Mouse (Mus musculus): ENCODE results near the gene Khk.

Gene Khk

DNA sequence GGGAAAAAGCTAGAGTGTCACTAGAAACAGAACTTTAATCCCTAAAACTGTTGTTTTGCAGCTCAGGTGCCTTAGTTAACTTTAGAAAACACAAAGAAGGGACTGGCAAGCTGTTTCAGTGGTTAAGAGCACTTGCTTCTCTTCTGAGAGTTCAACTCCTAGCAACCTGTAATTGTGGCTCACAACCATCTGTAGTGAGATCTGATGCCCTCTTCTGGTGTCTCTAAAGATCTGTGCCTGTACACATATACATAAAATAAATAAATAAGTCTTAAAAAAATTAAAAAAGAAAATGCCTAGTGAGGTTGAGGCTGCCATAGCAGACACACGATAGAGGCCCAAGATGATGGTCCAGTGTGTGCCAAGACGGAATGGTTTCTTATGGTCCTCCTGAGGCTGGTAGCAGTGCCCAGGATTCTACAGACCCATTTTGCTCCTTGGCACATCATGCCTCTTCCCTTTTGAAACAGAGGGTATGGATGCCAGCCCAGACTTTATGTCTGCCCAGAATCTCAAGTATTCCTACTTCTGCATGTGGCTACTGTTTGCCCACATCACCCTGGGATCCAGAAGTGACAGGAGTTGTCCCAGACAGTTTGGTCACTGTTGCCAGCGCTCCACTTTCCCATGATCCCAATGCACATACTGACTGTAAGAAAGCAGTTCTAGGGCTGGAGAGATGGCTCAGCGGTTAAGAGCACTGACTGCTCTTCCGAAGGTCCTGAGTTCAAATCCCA, 13.7 kb downstream of the Khk start:
- DNase-seq (ENCODE audit: low spot score), result no peak

DNA sequence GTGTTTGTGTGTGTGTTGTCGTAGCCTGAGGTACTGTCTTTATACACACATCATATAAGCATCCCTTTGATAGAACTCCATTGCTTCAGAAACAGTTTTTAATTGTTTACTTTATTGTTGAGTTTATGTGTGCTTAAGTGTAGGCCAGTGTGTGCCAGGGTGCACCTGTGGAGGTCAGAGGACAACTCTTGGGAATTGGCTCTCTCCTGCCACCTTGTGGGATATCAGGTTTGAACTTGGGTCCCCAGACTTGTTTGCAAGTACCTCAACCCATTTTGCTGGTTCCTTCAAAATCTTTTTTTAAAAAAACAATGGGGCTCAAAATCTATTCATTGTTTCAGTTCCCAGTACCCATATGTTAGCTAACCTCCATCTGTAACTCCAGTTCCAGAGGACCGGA, 21.8 kb downstream of the Khk start:
- DNase-seq (ENCODE audit: low spot score), result no peak

DNA sequence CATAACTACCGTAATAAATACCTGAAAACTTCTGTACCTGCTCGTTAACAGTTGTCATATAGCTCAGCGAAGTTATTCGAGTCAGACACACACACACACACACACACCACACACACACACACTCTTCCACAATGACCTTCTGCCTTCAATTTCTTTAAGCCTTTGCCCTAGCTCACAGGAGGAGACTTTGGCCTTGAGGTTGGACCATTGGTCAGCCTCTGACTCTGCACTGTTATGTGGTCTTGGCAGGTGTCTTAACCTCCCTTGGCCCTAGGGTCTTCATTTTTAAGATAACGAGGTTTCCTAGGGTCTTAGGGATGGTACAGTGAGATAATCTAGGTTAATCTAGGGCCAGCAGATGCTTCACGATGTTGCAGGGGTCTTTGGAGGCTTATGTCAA, 23.1 kb downstream of the Khk start:
- DNase-seq (ENCODE audit: low spot score), result no peak

DNA sequence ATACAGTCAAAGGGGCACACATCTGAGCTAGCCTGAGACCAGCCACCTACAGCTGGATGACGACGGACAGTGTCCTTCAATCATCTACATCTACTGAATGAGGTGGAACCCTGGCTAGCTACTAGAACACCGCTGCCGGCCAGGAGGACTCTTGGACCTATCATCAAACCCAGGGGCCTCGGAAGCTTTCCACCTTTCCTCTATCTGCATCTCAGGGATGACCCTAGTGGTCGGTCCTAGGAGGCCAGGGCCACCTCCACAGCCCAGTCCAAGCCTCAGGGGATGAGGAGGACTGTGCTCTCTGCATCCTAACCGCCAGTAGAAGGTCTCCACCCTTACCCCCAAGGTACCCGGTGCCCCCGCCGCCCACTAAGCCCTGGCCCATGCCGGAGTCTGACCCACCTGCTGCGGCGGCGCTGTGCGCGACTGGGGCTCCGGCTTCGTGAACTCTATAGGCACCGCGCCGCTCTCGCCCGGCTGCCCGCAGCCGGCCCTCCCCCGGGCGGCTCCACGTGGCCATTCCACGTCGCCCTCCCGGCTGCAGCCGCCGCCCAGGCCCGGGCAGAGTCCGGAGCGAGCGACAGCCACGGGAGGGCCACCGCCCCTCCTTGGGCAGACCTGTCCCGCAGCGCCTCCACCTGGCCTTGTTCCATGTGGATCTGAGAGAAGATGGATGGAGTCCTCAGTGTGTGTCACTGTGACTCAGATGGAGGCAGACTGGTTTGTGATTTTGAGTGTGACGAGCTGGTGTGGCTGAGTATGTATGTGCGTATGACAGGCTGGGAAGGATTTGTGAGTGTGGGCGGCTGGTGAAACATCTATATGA, 23.9 kb downstream of the Khk start, which contains the start of gene Cgref1:
Cgref1 (minus strand) TSS at position 636 of the 826 bp plus-strand sequence.
- DNase-seq (ENCODE audit: low spot score), result no peak

DNA sequence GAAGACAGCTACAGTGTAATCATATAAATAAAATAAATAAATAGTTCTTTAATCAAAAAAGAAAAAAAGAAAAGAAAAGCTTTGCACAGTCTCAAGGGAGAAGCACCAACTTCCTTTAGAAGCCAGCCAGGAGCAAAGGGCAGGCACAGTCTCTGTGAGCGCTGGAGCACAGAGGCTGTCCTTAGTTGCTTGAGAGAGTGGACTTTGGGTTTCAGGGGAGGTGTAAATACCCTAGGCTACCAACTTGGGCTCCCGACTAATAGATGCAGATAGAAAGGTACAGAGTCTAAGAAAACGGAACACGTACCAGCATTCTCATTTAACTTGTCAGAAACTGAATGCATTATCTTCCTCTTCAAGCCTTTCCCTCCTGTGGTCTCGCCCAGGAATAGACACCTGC, 27.4 kb downstream of the Khk start:
- no peak for DNase-seq (ENCODE audit: low spot score)

DNA sequence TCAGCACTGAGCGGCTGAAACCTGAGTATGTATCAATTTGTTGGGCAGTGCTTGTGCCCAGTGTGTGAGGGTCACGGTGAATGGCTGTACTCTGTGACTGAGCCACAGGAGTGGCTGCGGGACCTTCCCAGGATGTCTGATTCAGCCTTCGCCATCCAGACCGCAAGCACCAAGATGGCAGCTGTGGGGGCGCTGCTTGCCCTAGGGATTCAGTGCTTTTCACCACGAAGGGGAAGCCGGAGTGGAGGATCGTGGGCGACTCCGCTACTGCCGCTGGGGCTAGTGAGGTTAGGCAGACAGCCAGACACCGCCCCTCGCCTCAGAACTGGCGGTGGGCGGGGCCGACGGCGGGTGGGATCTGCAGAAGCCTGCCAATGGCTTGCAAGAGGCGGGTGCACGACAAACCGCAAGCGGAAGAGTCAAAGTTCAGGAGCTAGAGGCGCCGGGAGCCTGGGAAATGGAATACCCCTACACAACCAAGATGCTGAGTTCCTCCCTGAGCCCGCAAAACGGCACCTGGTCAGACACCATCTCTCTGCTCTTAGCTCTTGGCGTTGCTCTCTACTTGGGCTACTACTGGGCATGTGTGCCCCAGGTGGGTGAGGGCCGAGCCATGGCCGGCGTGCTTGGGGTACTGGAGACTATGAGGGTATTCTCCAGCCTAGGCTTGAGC, 28.6 kb downstream of the Khk start:
- DNase-seq (ENCODE audit: low spot score), result peak; percentile 69

DNA sequence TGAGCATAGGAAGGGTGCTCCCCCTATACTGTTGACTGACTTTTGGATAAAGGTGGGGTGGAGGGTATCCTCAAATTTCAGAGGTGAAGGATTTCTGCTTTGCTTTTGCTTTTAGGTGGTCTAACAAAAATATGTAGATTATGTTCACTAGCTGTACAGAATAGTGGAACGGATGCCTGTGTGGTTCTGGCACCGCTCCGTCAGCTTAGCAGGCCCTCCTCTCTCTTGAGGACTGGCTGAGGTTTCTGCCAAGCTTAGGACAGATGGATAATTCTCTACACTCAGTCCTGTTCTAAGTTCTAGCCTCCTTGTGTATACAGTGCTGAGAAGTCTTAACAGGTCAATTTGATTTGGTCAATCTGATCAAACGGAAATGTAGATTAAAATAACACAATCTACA, 29.2 kb downstream of the Khk start:
- DNase-seq (ENCODE audit: low spot score), result no peak

DNA sequence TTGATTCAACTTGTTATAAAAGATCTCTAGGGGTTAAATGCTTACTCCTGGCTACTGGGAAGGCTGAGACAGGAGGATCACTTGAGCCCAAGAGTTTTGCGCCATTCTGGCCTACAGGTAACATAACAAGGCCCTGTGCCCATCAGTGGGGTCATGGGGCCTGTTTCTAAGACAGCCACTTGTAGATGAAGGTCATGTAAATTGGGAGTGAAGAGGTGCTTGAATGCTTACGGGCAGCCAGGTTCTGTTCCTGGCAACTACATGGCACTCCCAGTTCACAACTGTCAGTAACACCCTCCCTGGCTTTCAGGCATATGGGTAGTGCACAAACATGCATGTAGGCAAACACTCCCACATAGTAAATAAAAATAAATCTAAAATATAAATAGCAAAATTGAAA, 29.7 kb downstream of the Khk start:
- no peak for DNase-seq (ENCODE audit: low spot score)

DNA sequence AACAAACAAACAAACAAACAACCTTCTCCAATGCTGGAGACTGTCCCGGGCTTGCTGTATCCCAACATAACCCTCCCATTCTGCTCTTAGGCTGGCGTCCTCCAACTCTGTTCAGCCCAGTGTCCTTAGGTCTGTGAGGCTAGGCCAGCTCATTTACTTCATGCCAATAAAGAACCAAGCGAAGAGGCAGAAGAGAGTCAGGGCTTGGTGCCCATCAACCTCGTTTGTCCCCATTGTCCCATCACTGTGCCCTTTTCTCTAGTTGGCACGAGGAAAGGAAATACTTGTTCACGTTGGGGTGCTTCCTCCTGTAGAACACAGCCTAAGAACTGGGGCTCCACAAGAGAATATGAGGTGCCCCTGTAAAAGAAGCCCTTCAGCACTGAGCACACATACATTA, 30.5 kb downstream of the Khk start:
- DNase-seq (ENCODE audit: low spot score), result no peak

DNA sequence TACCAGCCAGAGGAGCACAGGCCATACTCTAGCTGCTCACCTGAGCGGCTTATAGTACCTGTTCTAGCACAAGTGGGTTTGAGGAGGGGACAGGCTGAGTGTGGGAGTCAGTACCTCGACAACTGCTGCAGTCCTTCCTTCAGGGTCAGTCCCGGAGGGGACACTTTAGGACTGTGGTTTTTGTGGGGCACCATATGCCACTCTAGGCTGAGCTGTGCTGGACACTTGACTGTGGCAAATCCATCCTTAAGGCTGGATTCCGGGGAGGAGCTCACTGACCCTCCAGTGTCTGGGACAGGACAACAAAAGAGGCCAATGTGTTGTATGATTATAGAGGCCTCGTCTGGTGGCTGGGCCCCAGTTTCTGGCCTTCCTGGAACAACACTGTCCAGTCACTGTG, 31.3 kb downstream of the Khk start:
- DNase-seq (ENCODE audit: low spot score), result no peak

DNA sequence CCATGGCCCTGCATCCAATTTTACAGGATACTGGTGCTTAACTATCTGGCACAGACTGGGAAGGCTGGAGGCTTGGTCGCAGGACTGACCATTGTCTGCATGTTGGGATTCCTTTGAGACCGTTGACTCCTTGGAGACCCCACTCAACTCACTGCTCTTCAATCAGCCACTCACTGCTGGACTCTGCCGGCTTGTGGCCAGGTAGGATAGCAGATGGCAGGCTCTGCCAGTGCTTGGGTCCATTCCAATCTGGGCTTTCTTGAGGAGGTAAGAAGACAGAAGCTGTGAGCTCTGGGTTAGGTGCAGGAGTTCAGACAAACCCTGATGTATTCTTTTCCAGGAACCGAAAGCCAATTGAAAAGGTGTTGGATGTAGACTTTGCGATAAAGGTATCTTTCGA, 32.8 kb downstream of the Khk start:
- no peak for DNase-seq (ENCODE audit: low spot score)

DNA sequence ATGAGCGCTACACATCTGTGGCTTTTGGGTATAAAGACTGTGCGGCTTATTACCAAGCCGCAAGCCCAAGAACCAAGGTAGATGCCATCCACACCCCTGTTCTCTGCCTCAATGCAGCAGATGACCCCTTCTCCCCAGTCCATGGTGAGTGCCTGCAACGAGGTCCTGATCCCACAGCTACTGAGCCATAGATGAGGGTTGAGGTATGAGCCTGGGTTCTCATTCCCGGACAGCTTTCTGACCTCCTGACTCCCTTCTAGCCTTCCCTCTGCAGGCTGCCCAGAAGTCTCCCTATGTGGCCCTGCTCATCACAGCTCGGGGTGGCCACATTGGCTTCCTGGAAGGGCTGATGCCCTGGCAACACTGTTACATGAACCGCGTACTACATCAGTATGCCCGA, 33.3 kb downstream of the Khk start:
- no peak for DNase-seq (ENCODE audit: low spot score)

DNA sequence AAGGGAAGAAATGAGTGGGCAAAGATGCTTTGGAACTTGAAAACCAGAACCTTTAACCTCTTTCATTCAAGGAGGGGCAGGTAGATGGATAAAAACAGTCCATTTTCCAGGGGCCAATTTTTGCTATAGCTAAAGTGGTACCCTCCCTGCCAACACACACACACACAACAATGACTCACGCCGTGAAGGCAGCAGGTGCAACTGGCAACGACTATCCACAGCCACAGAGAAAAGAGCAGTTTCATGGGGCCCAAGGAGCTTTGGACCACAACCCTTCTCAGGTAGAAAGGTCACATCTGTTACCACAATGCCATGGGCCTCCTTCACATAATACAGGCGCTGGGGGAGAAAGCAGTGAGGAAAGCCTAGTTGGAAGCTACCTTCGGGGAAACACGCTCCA, 34.5 kb downstream of the Khk start:
- DNase-seq (ENCODE audit: low spot score), result no peak

DNA sequence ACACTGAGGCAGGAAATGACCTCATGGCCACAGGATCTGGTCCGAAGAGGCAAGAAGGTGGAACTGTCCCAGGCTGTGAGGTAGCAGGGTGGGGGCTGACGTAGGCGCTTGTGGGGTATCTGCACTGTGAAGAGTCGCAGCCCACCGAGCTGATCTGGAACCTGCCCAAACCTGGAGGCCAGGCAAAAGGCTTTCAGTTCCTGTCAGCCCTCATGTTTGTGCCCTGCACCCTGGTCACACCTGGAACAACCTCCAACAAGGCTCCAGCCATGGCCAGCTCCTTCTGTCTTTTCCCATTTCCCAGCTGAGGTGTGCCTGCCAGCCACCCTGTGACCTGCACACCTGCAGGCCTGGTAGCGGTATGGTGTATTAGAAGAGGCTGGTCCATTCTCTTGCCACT, 36.7 kb downstream of the Khk start:
- no peak for DNase-seq (ENCODE audit: low spot score)

DNA sequence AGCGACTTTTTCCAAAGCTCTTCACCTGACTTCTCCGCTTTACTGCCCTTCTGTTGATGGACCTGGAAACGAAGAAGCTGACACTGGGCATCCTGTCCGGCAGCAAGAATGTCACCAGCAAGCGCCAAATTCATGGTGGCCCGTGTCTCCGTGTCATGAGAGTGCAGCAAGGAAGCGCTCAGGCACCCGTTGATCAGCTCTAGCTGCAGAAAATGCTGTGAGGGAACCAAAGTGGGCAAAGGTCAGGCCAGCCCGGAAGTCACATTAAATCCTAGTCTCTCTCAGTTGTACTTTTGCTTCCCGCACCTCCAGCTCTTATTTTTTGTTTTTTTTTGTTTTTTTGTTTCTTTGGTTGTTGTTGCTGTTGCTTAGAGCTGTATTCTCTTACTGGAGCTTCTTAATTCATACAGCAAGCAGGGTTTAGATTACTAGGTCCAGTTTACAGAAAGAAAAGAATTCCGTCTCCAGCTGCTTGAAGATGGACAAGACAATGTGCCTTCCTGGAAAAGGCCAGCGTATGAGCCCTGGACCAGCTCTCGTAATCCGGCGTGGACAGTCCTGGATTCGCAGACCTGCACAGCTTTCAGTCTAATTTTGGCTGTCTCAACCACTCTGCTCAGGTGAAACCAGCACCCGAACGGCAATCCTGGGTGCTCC, 38.1 kb downstream of the Khk start:
- DNase-seq (ENCODE audit: low spot score), result no peak

DNA sequence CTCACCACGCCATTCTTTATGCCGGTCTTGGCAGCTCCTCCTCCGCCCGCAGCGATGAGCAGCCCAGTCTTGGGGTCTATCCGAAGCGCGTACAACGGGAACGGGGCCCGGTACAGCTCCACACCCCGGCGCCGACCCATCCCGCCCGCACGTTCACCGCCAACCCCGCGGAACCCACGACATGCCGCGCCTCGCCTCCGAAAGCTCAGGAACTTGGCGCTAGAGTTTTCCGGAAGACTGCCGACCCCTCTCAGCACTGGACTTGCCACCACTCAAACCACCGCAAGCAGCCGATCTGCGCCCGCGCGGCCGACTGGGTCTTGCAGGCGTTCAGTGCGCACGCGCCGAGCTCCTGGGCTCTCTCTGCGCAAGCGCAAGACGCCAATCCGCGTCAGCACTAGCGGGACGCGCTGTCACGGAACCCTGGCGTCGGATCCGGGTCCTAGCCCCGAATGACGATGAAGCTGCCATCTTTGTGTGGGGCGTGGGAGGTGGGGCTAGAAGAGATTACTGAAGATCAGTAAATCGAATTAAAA, 38.8 kb downstream of the Khk start, which contains the start of gene Preb:
Preb (minus strand) TSS at position 396 of the 536 bp plus-strand sequence.
- DNase-seq (ENCODE audit: low spot score), result peak; percentile 92

DNA sequence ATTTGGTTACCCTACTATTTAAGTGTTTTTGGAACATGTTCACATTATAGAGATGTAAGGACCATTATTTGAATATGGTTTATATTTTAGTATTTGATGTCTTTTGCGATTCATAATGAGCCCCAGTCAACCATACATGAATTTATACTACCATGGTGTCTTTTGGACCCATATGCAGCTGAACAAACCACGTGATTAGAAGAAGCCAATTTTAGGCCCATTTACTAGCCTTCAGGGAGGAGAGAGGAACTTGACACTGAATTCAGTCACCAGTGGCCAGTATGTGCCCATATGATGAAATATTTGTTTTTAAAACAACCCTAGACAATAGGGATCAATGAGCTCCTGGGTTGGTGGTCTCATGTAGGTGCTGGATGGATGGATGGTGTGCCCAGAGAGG, 39.6 kb downstream of the Khk start:
- DNase-seq (ENCODE audit: low spot score), result no peak

DNA sequence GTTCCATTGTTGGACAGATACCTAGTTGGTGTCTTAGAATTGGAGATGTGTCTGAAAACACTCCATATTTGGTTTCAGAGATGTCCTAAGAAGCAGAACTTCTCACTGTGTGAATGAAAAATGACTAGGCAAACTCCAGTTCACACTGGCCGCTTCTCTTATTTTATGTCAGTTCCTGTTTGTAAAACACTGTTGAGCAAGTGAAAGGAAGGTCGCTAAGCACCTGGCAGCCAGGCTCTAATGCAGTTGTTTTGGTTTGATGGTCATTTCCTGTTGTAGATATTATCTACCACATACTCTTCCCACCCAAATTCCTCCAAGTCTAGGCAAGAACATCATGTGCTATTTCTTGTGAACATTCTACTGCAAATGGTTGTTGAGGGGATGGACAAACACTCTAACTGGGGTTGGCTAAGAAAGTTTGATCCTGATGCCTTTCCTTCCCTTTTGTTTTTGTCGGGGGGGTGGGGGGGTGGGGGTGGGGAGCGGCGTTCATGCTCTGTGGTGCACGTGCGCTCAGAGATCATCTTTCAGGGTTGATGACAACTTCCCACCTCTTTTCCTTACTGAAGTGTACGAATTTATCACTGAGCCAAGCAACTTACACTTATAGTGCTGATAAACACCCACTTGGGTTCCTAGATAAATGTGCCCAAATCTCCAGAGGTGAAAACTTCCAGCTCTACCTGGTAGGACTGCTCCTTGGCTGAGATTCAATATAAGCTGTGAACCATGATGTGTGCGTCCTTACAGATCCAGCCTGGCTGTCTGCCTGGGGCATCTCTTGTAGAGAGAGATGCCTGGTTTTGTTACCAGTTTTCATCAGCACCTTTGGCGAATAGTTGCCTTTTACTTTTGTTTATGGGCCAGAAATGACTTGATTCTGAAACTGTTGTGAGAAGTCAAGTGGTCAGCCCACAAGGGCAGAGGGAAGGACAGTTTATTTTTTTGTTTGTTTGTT, 40.6 kb downstream of the Khk start:
- DNase-seq (ENCODE audit: low spot score), result no peak

DNA sequence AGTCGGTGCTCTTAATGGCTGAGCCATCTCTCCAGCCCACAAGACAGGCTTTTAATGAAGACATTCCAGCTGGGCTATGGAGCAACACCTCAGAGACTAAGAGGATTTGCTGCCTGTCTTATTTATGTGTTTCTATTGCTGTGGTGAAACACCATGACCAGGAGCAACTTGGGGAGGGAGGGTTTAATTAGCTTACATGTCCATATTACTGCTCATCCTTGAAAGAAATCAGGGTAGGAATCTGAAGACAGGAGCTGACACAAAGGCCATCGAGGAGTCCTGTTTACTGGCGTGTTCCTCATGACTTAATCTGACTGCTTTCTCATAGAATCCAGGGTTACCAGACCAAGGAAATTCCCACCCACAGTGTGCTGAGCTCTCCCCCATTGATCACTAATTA, 42.7 kb downstream of the Khk start:
- DNase-seq (ENCODE audit: low spot score), result no peak

DNA sequence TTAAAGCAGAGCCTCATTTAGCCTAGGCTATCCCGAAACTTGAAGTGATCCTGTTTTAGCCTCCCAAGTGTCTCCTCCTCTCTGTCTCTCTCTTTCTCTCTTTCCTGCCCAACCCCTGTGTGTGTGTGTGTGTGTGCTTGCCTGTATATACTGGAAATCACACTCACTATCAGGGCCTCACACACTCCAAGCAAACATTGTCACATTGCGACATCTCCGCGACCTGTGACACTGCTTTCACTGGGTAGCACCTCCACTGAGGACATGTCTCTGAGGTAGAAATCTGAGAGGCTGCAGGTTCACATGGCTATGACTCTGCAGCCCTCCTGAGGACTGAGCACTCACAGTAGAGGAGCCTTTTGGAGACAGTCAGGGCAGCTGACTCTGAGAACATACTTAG, 45.0 kb downstream of the Khk start:
- DNase-seq (ENCODE audit: low spot score), result no peak

DNA sequence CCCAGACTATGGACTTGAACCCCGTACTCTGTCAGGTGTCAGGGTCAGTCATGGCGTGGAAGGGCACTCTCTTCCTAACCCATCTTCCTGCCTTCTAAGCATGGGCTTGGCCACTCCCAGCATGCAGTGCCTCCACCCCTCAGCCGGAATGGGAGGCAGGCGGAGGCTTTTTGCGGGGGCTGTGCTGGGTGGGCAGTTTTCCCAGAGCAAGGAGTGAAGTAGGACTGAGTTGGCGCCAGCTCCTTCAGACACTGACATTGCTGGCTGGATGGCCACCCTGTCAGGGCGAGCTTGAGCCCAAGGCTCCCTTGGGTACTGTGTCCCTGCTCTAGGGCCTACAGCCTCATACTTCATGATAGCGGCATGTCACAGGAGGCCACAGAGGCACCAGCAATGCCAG, 47.2 kb downstream of the Khk start, which contains the start of gene Tcf23:
Tcf23 (plus strand) TSS at position 247 of the 400 bp plus-strand sequence.
- no peak for DNase-seq (ENCODE audit: low spot score)

Measured in layer of hippocampus, adult 9-10 months (tissue).